Mouse (Mus musculus) embryo, embryonic 10 days (tissue): ENCODE measurements around the gene Eme2.

Experiments
- DNase-seq: peaks from one replicate; pipeline ENCODE4 v3.0.0-alpha.2; 2015; ENCODE audit warnings: low spot score

Gene Eme2

DNA sequence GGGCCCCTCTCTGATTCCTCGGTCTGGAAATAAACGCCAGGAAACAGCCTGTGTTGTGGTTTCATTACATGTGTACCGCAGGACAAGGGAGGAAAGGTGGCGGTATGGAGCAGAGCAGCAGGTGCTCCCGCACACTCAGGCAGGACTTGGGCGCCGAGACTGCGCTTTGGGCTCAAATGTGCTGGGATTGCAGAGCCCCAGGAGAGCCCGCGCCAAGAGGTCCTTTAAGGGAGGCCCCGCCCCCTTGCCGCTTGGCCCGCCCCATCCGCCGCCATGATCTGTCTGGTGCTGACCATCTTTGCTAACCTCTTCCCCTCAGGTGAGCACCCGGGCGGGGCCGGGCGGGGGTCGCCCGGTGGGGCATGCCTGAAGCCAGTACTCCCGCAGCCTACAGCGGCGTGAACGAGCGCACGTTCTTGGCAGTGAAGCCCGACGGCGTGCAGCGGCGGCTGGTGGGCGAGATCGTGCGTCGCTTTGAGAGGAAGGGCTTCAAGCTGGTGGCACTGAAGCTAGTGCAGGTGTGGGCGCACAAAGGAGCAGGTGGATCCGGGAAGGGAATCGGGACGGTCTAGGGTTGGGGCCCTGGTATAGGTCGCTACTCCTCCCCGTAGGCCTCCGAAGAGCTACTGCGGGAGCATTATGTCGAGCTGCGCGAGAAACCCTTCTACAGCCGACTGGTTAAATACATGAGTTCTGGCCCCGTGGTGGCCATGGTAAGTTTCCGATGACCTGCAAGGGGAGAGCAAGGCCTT, 1.5 kb upstream of the Eme2 start, which contains the start of gene Nme3:
Gene Nme3, plus strand, starts transcription at position 260 of the 752 bp plus-strand sequence.
- peak; percentile 78 for DNase-seq

DNA sequence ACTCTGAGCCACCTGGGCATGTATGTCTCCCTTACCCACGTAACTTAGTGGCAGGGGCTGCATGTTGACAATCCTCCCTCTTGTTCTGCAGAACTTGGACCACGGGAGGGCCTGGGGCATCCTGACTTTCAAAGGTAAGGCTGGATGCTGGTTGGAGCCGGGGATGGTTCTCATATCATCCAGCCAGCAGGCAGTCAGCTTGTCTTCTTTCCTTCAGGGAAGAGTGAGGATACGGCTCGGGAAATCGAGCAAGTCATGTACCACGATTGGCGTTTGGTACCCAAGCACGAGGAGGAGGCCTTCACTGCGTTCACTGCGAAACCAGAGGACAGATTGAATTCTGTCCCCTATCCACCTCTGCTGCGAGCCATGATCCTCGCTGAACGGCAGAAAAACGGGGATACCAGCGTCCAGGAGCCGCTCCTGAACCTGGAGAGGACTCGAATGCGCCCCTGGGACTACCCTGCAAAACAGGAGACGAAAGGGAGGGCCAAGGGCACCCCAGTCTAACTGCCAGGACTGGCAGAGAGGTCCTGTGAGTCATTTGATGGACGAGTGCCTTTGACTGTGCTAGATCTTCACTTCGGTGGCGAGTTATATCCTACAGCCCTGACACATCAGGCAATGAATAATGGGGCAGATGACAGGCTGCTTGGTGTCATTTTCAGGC, 819 bp upstream of the Eme2 start:
- DNase-seq, result no peak

GRCm38 (mm10) chr17:24894061-24894994, 559 bp downstream of the Eme2 start:
- peak; percentile 19 for DNase-seq

GRCm38 (mm10) chr17:24893276-24893675, 1.6 kb downstream of the Eme2 start:
- DNase-seq, result no peak

DNA sequence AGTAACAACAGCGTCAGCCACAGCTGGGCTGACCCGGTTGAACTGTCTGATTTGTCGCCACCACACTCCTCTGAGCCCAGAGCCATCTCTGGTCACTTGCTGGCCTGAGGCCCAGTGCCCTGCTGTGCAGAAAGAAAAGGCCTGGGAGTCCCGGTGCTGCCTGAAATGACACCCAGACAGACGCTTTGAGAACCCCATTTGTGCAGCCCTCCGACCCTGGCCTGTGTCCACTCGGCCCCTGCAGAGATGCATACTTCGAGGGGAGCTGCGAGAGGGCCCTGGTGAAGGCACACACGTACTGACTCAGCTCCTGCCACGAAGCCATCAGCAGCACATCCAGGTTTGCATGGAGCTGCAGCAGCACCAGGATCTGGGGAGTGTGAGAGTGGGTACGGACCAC, 2.1 kb downstream of the Eme2 start:
- no peak for DNase-seq

- DNase-seq, result no peak
Observed at GRCm38 (mm10) chr17:24891321-24891720, 3.6 kb downstream of the Eme2 start.

GRCm38 (mm10) chr17:24890151-24891092, 4.5 kb downstream of the Eme2 start:
- DNase-seq, result no peak

- DNase-seq, result no peak
Observed at GRCm38 (mm10) chr17:24888862-24889261, 6.0 kb downstream of the Eme2 start.

DNA sequence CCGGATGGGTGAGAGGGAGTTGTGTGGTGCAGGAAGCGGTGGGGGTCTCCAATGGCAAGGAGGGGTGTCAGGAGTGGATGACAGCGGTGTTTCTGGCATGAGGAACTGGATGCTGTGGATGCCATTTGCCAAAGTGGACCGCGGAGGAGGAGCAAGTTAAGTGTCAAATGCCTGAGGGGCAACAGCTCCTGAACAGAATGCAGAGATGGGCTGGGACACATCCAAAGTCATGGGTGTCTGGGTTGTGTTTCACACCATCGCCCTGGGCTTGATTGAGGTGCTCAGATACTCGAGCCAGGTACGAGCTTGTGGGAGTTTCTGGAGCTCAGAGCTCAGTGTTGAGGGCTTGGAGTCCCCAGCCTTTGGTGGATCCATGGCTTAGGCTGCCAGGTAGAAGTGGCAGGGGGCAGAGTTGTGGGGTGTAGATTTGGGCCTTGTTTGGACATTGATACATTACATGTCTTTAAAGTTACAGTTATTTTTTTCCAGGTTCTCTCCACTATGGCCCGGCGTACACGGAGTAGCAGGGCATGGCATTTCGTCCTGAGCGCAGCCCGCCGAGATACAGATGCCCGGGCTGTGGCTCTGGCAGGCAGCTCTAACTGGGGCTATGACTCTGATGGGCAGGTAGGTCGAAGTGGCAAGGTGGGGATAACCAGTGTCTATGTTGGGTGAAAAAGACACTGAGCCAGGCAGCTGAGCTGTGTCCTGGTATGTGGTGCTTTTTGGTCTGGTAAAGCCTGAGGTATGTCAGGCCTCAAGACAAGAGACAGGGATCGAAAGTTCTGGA, 7.4 kb downstream of the Eme2 start:
- DNase-seq, result no peak

- DNase-seq, result no peak
Observed at GRCm38 (mm10) chr17:24886932-24887271, 8.0 kb downstream of the Eme2 start.

DNA sequence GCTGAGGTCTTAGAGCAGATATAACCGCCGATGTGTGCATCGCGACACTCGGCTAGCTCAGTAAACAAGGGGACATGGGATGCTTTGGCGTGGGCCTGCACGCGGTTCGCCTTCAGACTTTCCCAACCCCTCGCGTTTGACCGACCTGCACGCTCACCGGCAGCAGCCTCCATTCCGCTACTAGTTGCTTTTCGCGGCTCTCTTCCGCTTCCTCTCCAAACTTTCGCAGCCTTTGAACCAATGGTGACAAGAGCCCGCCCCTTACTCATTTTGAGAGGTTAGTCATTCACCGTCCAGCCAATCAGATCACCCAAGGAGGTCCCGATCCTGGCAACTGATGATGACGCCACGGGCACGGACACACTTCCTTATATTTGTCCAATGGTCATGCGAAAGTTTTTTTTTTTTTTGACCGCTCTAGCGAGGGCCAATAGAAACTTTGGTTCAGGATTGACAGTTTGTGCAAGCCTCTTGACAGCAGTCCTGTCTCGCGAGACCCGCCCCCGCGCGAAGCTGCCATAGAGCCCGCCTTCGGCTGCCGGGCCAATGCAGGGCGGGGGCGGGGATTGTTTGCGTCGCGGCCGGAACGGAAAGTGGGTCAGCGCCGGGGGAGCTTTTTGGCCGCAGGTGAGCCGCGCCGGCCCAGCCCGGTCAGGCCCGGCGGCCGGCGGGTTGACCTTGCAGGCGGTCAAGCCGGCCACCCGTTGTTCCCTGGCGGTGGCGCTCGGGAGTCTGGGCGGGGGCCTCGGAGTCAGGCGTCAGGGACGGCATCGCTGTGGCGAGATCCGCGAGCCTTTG, 8.6 kb downstream of the Eme2 start, which contains the start of the genes Nubp2 and Spsb3:
Gene Nubp2, minus strand, starts transcription at position 216 of the 798 bp plus-strand sequence.
Gene Spsb3, plus strand, starts transcription at position 510 of the 798 bp plus-strand sequence.
- DNase-seq, result peak; percentile 99

GRCm38 (mm10) chr17:24885356-24886133, 9.3 kb downstream of the Eme2 start:
- DNase-seq, result no peak

DNA sequence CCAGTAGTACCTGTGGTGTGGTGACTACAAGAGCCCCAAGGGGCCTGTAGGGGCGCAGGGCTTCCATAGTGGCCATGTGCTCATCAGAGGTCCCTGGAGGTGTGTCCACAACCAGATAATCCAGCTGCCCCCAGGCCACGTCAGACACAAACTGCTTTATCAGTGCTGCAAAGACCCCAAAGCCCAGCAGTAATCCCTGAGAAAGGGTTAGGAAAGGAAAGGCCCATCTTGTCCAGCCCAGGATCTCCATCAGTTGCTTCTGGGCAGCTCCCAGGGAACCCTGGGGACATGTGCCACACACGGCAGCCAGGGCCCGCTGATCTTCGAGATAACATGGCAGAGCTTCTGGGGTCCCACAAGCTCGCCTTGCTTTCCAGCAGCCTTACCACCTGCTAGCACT, 10.5 kb downstream of the Eme2 start:
- no peak for DNase-seq

DNA sequence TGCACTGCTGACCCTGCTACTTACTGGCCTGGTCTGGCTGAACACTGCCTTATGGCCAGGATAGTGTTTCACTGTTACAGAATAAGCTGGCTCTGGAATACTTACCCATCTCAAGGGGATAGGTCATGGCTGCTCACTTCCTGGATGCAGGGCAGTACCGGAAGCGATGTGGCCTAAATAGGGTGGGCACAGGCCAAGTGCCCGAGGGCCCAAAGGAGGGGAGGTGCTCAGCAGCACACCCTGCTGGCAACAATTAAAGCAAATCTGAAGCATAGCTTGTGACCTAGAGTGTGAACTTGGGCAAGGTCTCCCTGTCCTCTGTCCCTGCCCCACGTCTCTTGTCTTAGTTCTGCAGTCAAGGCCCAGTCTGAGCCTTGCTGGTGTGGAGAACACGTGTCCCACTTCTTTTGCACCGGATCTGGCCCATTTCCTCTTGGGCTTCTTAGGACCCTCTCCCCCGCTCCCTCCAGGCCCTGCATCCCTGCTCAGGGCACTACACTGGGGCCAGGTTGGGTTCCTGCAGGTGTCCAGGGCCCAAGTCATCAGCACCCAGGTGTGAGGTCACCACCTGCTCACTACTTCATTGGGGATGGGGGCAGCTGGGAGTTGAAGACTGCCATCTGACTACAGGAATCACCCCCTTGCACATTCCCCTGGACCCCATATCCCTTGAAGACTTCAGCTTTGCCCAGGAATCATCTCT, 13.0 kb downstream of the Eme2 start:
- DNase-seq, result peak; percentile 67

DNA sequence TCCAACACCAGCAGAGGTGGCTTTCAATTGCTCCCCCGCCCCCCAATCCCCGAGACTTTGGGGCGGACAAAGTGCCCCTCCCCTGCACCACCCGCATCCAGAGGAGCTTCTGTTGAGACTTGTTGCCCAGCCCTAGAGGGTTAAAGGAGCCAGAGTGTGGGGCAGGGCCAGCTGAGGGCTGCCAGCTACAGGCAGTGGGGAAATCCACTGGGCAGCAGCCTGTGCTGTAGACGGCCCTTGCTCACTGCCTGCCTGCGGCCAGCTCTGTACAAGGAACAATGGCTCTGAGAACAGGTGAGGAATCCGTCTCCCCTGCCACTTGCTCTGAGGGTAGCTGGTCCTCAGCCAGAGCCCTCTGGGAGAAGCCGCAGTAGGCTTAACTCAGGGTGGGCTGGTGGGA, 16.4 kb downstream of the Eme2 start:
- no peak for DNase-seq

DNA sequence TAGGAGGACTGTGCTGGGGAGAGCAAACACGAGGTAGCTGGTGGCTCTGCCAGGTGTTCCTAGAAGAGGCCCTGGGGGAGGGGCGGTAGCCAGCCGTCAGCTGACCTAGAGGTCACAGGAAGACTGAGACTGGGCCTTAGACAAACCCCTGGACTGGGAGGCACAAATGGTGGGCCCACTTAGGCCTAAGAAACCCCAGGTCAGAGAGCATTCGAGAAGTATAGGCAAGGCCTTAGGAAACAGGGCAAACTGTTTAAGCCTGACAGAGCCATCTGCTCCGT, 16.8 kb downstream of the Eme2 start:
- no peak for DNase-seq

DNA sequence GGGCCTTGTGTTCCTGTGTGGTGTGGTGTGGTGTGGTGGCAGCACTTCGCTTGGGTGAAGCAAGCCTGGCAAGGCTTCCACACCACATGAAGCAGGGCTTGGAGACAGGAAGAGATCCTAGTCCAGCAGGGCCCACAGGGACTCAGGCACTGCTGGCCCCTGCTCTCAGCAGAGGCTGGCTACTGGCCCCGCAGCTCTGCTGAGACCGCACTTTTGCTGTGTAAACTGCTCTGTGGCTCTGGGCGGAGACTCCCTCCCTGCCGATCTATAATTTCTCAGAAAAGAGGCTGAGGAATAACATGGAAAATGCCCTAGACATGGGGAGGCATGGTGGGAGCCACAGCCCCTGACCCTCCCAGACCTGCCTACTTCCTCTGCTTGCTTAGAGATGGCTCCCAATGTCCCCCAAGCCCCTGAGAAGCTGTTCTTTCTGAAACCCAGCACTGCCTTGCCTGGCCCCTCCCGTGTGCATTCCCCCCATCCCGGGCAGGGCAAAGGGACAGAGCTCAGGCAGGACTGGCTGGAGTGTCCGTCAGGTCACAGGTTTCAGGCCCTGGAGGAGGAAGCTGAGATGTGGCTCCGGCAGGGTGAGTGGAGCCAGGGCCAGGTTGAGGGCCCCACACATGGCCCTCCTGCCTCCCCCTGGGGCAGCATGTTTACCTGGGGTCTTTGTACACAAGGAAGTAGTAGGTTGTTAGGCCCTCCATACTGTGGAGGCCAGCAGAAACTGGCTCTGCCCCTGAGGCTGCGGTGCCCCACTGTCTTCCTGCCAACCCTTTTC, 17.4 kb downstream of the Eme2 start:
- DNase-seq, result no peak

- no peak for DNase-seq
Observed at GRCm38 (mm10) chr17:24874989-24875388, 19.9 kb downstream of the Eme2 start.
